Mouse (Mus musculus): ENCODE data around the gene Olfr550. TPM values are rescaled to one million over a fixed set of nuclear protein-coding genes. Genes with fewer than 3 reads are reported as not detected.

Olfr550 gene
- not detected in 2 replicates for polyA plus RNA-seq (2016; fragmentation: Nextera tagmentation; extraction: Ambion mirVana)

GRCm38 (mm10) chr7:102571142-102571541 is at the start of gene Olfr550:
Olfr550 (plus strand) TSS chr7:102571442.
- H3K9me3 ChIP-seq: no peaks in the 10 kb centered on the region
- H3K27me3 ChIP-seq: no peaks in the 10 kb centered on the region
- H3K4me1 ChIP-seq: peaks cover 6% of the 10 kb centered on the region
- no peak within 1 kb of the TSS for H3K4me3 ChIP-seq
- no peak within 1 kb of the TSS for H3K4me2 ChIP-seq (replicated peaks)
- WGBS: 94% methylated on average over 8 of the region's 8 CpGs
- ATAC-seq (ENCODE audit: low FRiP score, low read depth): no peak
- H3K27ac ChIP-seq (replicated peaks): no peak within 1 kb of the TSS
- no peaks in the 10 kb centered on the region for H3K36me3 ChIP-seq
- H3K9ac ChIP-seq (replicated peaks): no peak within 1 kb of the TSS

- no peak for ATAC-seq (ENCODE audit: low FRiP score, low read depth)
- Histone ChIP-seq H3K27me3 (no peaks in the 10 kb centered on the region), H3K4me1 (no peaks in the 10 kb centered on the region), H3K4me3 (no peak overlapping the region), H3K9me3 (no peaks in the 10 kb centered on the region), H3K9ac (replicated peaks) (no peak overlapping the region), H3K4me2 (replicated peaks) (no peak overlapping the region), H3K36me3 (no peaks in the 10 kb centered on the region), H3K27ac (replicated peaks) (no peak overlapping the region)
- 89% methylated on average over 1 of the region's 1 CpGs for WGBS
Observed at GRCm38 (mm10) chr7:102529052-102529451, 42.2 kb upstream of the Olfr550 start.

- no peaks in the 10 kb centered on the region for H3K4me1 ChIP-seq
Observed at GRCm38 (mm10) chr7:102534449-102534848, 36.8 kb upstream of the Olfr550 start, which contains the start of gene Olfr547. Olfr547 (plus strand) TSS chr7:102534749.

GRCm38 (mm10) chr7:102540596-102540995 is 30.6 kb upstream of the Olfr550 start, which contains the start of gene Olfr548-ps1:
Olfr548-ps1 (plus strand) TSS chr7:102540896.
- ATAC-seq (ENCODE audit: low FRiP score, low read depth): no peak
- H3K27me3 ChIP-seq: no peaks in the 10 kb centered on the region
- H3K4me2 ChIP-seq (replicated peaks): no peak within 1 kb of the TSS
- H3K9me3 ChIP-seq: no peaks in the 10 kb centered on the region
- no peak within 1 kb of the TSS for H3K9ac ChIP-seq (replicated peaks)
- 85% methylated on average over 2 of the region's 2 CpGs for WGBS
- no peak within 1 kb of the TSS for H3K27ac ChIP-seq (replicated peaks)
- H3K4me1 ChIP-seq: no peaks in the 10 kb centered on the region
- H3K4me3 ChIP-seq: no peak within 1 kb of the TSS
- no peaks in the 10 kb centered on the region for H3K36me3 ChIP-seq

More at GRCm38 (mm10) chr7:102534449-102534848, 36.8 kb upstream of the Olfr550 start, which contains the start of gene Olfr547:
- no peak for ATAC-seq (ENCODE audit: low FRiP score, low read depth)
- no peaks in the 10 kb centered on the region for H3K27me3 ChIP-seq
- H3K27ac ChIP-seq (replicated peaks): no peak within 1 kb of the TSS
- H3K4me3 ChIP-seq: no peak within 1 kb of the TSS
- no peaks in the 10 kb centered on the region for H3K36me3 ChIP-seq
- no peak within 1 kb of the TSS for H3K4me2 ChIP-seq (replicated peaks)
- H3K9ac ChIP-seq (replicated peaks): no peak within 1 kb of the TSS
- 78% methylated on average over 1 of the region's 1 CpGs for WGBS
- no peaks in the 10 kb centered on the region for H3K9me3 ChIP-seq

GRCm38 (mm10) chr7:102541251-102541650 is 30.0 kb upstream of the Olfr550 start:
- Histone ChIP-seq H3K4me3 (no peak overlapping the region), H3K36me3 (no peaks in the 10 kb centered on the region), H3K27me3 (no peaks in the 10 kb centered on the region), H3K4me2 (replicated peaks) (no peak overlapping the region), H3K9ac (replicated peaks) (no peak overlapping the region), H3K4me1 (no peaks in the 10 kb centered on the region), H3K27ac (replicated peaks) (no peak overlapping the region), H3K9me3 (no peaks in the 10 kb centered on the region)
- no peak for ATAC-seq (ENCODE audit: low FRiP score, low read depth)
- WGBS: 65% methylated on average over 3 of the region's 3 CpGs

GRCm38 (mm10) chr7:102549570-102549969 is 21.7 kb upstream of the Olfr550 start, which contains the start of gene Olfr549:
Olfr549 (plus strand) TSS chr7:102549870.
- Histone ChIP-seq H3K4me1 (no peaks in the 10 kb centered on the region), H3K36me3 (no peaks in the 10 kb centered on the region), H3K4me2 (replicated peaks) (no peak within 1 kb of the TSS), H3K27ac (replicated peaks) (no peak within 1 kb of the TSS), H3K4me3 (no peak within 1 kb of the TSS), H3K9me3 (no peaks in the 10 kb centered on the region), H3K9ac (replicated peaks) (no peak within 1 kb of the TSS), H3K27me3 (0 out of 2 replicates have a peak, but pooled peaks cover 2% of the 10 kb centered on the region)
- WGBS: 91% methylated on average over 3 of the region's 3 CpGs
- ATAC-seq (ENCODE audit: low FRiP score, low read depth): no peak

GRCm38 (mm10) chr7:102553279-102553678 is 18.0 kb upstream of the Olfr550 start:
- no peaks in the 10 kb centered on the region for H3K36me3 ChIP-seq
- H3K27me3 ChIP-seq: 0 out of 2 replicates have a peak, but pooled peaks cover 2% of the 10 kb centered on the region
- H3K4me3 ChIP-seq: no peak overlapping the region
- no peaks in the 10 kb centered on the region for H3K9me3 ChIP-seq
- ATAC-seq (ENCODE audit: low FRiP score, low read depth): no peak
- no peak overlapping the region for H3K4me2 ChIP-seq (replicated peaks)
- H3K27ac ChIP-seq (replicated peaks): no peak overlapping the region
- 67% methylated on average over 3 of the region's 3 CpGs for WGBS
- no peaks in the 10 kb centered on the region for H3K4me1 ChIP-seq
- H3K9ac ChIP-seq (replicated peaks): no peak overlapping the region

- H3K9ac ChIP-seq (replicated peaks): 0 out of 2 replicates have a peak within 1 kb of the TSS, but pooled peaks have one; percentile 24
Observed at GRCm38 (mm10) chr7:102564999-102565997, 5.9 kb upstream of the Olfr550 start, which contains the start of gene Trim21. Trim21 (minus strand) TSS chr7:102565486.

GRCm38 (mm10) chr7:102566219-102566618 is 5.0 kb upstream of the Olfr550 start:
- ATAC-seq (ENCODE audit: low FRiP score, low read depth): no peak
- no peaks in the 10 kb centered on the region for H3K9me3 ChIP-seq
- H3K4me1 ChIP-seq: peaks cover 2% of the 10 kb centered on the region; the same call in 1 of the 2 replicates
- H3K27me3 ChIP-seq: no peaks in the 10 kb centered on the region
- H3K36me3 ChIP-seq: no peaks in the 10 kb centered on the region
- H3K4me3 ChIP-seq: no peak overlapping the region
- WGBS: 91% methylated on average over 4 of the region's 4 CpGs
- no peak overlapping the region for H3K4me2 ChIP-seq (replicated peaks)
- no peak overlapping the region for H3K9ac ChIP-seq (replicated peaks)
- H3K27ac ChIP-seq (replicated peaks): no peak overlapping the region

More at GRCm38 (mm10) chr7:102564999-102565997, 5.9 kb upstream of the Olfr550 start, which contains the start of gene Trim21:
- Histone ChIP-seq H3K9me3 (no peaks in the 10 kb centered on the region), H3K27me3 (no peaks in the 10 kb centered on the region), H3K36me3 (no peaks in the 10 kb centered on the region), H3K27ac (replicated peaks) (no peak within 1 kb of the TSS), H3K4me3 (peak within 1 kb of the TSS; percentile 32), H3K4me2 (replicated peaks) (peak within 1 kb of the TSS; percentile 28), H3K4me1 (peaks cover 2% of the 10 kb centered on the region; the same call in 1 of the 2 replicates)
- ATAC-seq (ENCODE audit: low FRiP score, low read depth): peak; percentile 79
- 25% methylated on average over 10 of the region's 10 CpGs for WGBS

- H3K27me3 ChIP-seq: no peaks in the 10 kb centered on the region
- H3K4me3 ChIP-seq: no peak overlapping the region
- H3K4me1 ChIP-seq: peaks cover 6% of the 10 kb centered on the region
- H3K36me3 ChIP-seq: no peaks in the 10 kb centered on the region
- H3K9ac ChIP-seq (replicated peaks): no peak overlapping the region
- H3K9me3 ChIP-seq: no peaks in the 10 kb centered on the region
- 39% methylated on average over 3 of the region's 3 CpGs for WGBS
- peak overlapping the region; percentile 52; the same call in 1 of the 2 replicates for H3K27ac ChIP-seq (replicated peaks)
- no peak overlapping the region for H3K4me2 ChIP-seq (replicated peaks)
- peak; percentile 84 for ATAC-seq (ENCODE audit: low FRiP score, low read depth)
Observed at GRCm38 (mm10) chr7:102573174-102573830, 2.1 kb downstream of the Olfr550 start.

- Histone ChIP-seq H3K4me2 (replicated peaks) (no peak overlapping the region), H3K36me3 (no peaks in the 10 kb centered on the region)
- WGBS: 57% methylated on average over 6 of the region's 6 CpGs
Observed at GRCm38 (mm10) chr7:102575998-102576397, 4.8 kb downstream of the Olfr550 start.

More at GRCm38 (mm10) chr7:102575998-102576397, 4.8 kb downstream of the Olfr550 start:
- Histone ChIP-seq H3K4me1 (peaks cover 6% of the 10 kb centered on the region), H3K9me3 (no peaks in the 10 kb centered on the region), H3K9ac (replicated peaks) (no peak overlapping the region), H3K4me3 (no peak overlapping the region), H3K27me3 (0 out of 2 replicates have a peak, but pooled peaks cover 4% of the 10 kb centered on the region), H3K27ac (replicated peaks) (no peak overlapping the region)
- no peak for ATAC-seq (ENCODE audit: low FRiP score, low read depth)
